Comparison of ENCODE assay signal across 9 mouse cellular contexts in genomic region chr17:45591701-45592605, GRCm38 (mm10). TPM values are rescaled to one million over a fixed set of nuclear protein-coding genes. Genes with fewer than 3 reads are reported as not detected.
DNase-seq lines count a peak whose midpoint lies in the region; ATAC-seq lines count a peak whose summit lies in the region.
"Had no signal": no experiment of that assay in that cellular context is flagged by ENCODE, and none has a peak within 500 bp of the region (broad histone marks: within the 10 kb centered on the region; RNA-seq: fewer than 3 reads in every experiment).

No protein-coding gene starts in this region.

- DNase-seq in frontal cortex, postnatal 25 days (ENCODE audit: low spot score in 2 of 2) = no peak
- DNase-seq in ZHBTc4 (ENCODE audit: low read depth, low spot score) = peak; percentile 78
- DNase-seq in gastrocnemius, adult 8-10 months (ENCODE audit: low spot score in 2 of 2) = peak; percentile 80
- DNase-seq in hindbrain, embryonic 14.5 days (ENCODE audit: low spot score) = no peak
- no peak for DNase-seq in liver, embryonic 13.5 days
- no peak for DNase-seq in c-Kit-positive CD71-positive TER-119-positive erythroid progenitor cells, embryonic 14.5 days (ENCODE audit: low spot score)
- DNase-seq in left cerebral cortex, postnatal 4 days = no peak

- H3K36me3 ChIP-seq in hindbrain, embryonic 14.5 days (replicated peaks; ENCODE audit: control insufficient read depth, insufficient read depth) = no peaks in the 10 kb centered on the region
- peaks cover 52% of the 10 kb centered on the region for H3K36me3 ChIP-seq in liver, embryonic 13.5 days

- H3K9me3 ChIP-seq in hindbrain, embryonic 14.5 days (ENCODE audit: control insufficient read depth, low read length) = no peaks in the 10 kb centered on the region
- no peaks in the 10 kb centered on the region for H3K9me3 ChIP-seq in liver, embryonic 13.5 days (replicated peaks)

- H3K4me1 ChIP-seq in hindbrain, embryonic 14.5 days (replicated peaks; ENCODE audit: control insufficient read depth, insufficient read depth, low read length) = peaks cover 19% of the 10 kb centered on the region
- peaks cover 76% of the 10 kb centered on the region for H3K4me1 ChIP-seq in liver, embryonic 13.5 days (replicated peaks)

- no peak overlapping the region for H3K4me3 ChIP-seq in hindbrain, embryonic 14.5 days (replicated peaks; ENCODE audit: low read length)
- peak overlapping the region; percentile 92 for H3K4me3 ChIP-seq in liver, embryonic 13.5 days (replicated peaks)

- intact Hi-C loops in left cerebral cortex, postnatal 4 days (cut with DNase I) = no loop called here

- H3K4me2 ChIP-seq in hindbrain, embryonic 14.5 days (replicated peaks) = no peak overlapping the region
- H3K4me2 ChIP-seq in liver, embryonic 13.5 days = peak overlapping the region; percentile 100

- H3K27me3 ChIP-seq in hindbrain, embryonic 14.5 days (ENCODE audit: control insufficient read depth, insufficient read depth, low read length) = peaks cover 17% of the 10 kb centered on the region
- H3K27me3 ChIP-seq in liver, embryonic 13.5 days = no peaks in the 10 kb centered on the region

- 49% methylated on average over 16 of the region's 16 CpGs for WGBS in hindbrain, embryonic 14.5 days
- 59% methylated on average over 16 of the region's 16 CpGs for WGBS in liver, embryonic 13.5 days (ENCODE audit: insufficient replicate concordance)

- no peak overlapping the region for H3K27ac ChIP-seq in hindbrain, embryonic 14.5 days
- H3K27ac ChIP-seq in liver, embryonic 13.5 days = peak overlapping the region; percentile 97

- peak; percentile 27; the same call in 1 of the 2 replicates for ATAC-seq in frontal cortex, adult (ENCODE audit: low TSS enrichment)
- no peak for ATAC-seq in hindbrain, embryonic 14.5 days (ENCODE audit: low FRiP score)
- no peak for ATAC-seq in liver, embryonic 13.5 days (ENCODE audit: low read depth)

- peak overlapping the region; percentile 28; the same call in 1 of the 2 replicates for H3K9ac ChIP-seq in hindbrain, embryonic 14.5 days
- H3K9ac ChIP-seq in liver, embryonic 13.5 days = peak overlapping the region; percentile 97

RNA-seq across cellular contexts. Expression of gene Slc29a1, which starts 7.5 kb away (rescaled TPM):
- 10 to 100 TPM; 26.6 to 31.2 (median 27.2) TPM for total RNA-seq in gastrocnemius, adult 8-10 months (2022)
- 41.5 and 42.7 TPM in 2 replicates for polyA plus RNA-seq in hindbrain, embryonic 14.5 days (2014; fragmentation: Nextera tagmentation; extraction: Ambion mirVana)
- polyA plus RNA-seq in liver, embryonic 13.5 days (2015; fragmentation: Nextera tagmentation; extraction: Ambion mirVana) = 215 and 233 TPM in 2 replicates
- total RNA-seq in left cerebral cortex, postnatal 4 days (2021) = 10 to 100 TPM; 68.8 to 69.9 TPM

RNA-seq across cellular contexts. Expression of gene Mymx, which starts 9.9 kb away (rescaled TPM):
- total RNA-seq in gastrocnemius, adult 8-10 months (2022) = not detected
- not detected in 2 replicates for polyA plus RNA-seq in hindbrain, embryonic 14.5 days (2014; fragmentation: Nextera tagmentation; extraction: Ambion mirVana)
- 0.42 and 0.59 TPM in 2 replicates for polyA plus RNA-seq in liver, embryonic 13.5 days (2015; fragmentation: Nextera tagmentation; extraction: Ambion mirVana)
- total RNA-seq in left cerebral cortex, postnatal 4 days (2021) = not detected
- total RNA-seq: hematopoietic stem cell, adult 5-6 weeks had no signal

RNA-seq across cellular contexts. Expression of gene Hsp90ab1, which starts 18.9 kb away (rescaled TPM):
- total RNA-seq in gastrocnemius, adult 8-10 months (2022) = 1,000 to 10,000 TPM; 1,140 to 1,362 (median 1,203) TPM
- polyA plus RNA-seq in hindbrain, embryonic 14.5 days (2014; fragmentation: Nextera tagmentation; extraction: Ambion mirVana) = 1,324 and 1,355 TPM in 2 replicates
- 1,012 and 1,064 TPM in 2 replicates for polyA plus RNA-seq in liver, embryonic 13.5 days (2015; fragmentation: Nextera tagmentation; extraction: Ambion mirVana)
- 1,000 to 10,000 TPM; 1,680 to 1,682 TPM for total RNA-seq in left cerebral cortex, postnatal 4 days (2021)

RNA-seq across cellular contexts. Expression of gene Slc35b2, which starts 28.3 kb away (rescaled TPM):
- 10 to 100 TPM; 17.2 to 22.9 (median 19.8) TPM for total RNA-seq in gastrocnemius, adult 8-10 months (2022)
- polyA plus RNA-seq in hindbrain, embryonic 14.5 days (2014; fragmentation: Nextera tagmentation; extraction: Ambion mirVana) = 83.1 and 84.2 TPM in 2 replicates
- 58.0 and 58.6 TPM in 2 replicates for polyA plus RNA-seq in liver, embryonic 13.5 days (2015; fragmentation: Nextera tagmentation; extraction: Ambion mirVana)
- total RNA-seq in left cerebral cortex, postnatal 4 days (2021) = 10 to 100 TPM; 39.2 to 40.2 TPM

RNA-seq across cellular contexts. Expression of gene Nfkbie, which starts 36.5 kb away (rescaled TPM):
- total RNA-seq in gastrocnemius, adult 8-10 months (2022) = under 1 TPM; 0.27 to 0.56 (median 0.34) TPM
- polyA plus RNA-seq in hindbrain, embryonic 14.5 days (2014; fragmentation: Nextera tagmentation; extraction: Ambion mirVana) = 4.3 and 4.7 TPM in 2 replicates
- polyA plus RNA-seq in liver, embryonic 13.5 days (2015; fragmentation: Nextera tagmentation; extraction: Ambion mirVana) = 1.4 and 1.6 TPM in 2 replicates
- total RNA-seq in left cerebral cortex, postnatal 4 days (2021) = 1 to 10 TPM; 2.4 to 2.7 TPM

Comparison
In these comparisons a context has a peak if more than half of its experiments do, and no peak if none do; other contexts are left out.
1. DNase-seq: peak in ZHBTc4 (single experiment) and gastrocnemius, adult 8-10 months (2 of 2); none in frontal cortex, postnatal 25 days (0 of 2), hindbrain, embryonic 14.5 days (single experiment), liver, embryonic 13.5 days (single experiment), c-Kit-positive CD71-positive TER-119-positive erythroid progenitor cells, embryonic 14.5 days (single experiment) and left cerebral cortex, postnatal 4 days (single experiment).